Mouse (Mus musculus) gastrocnemius, postnatal 25 days (tissue): ENCODE data around the gene Nprl2. TPM values are rescaled to one million over a fixed set of nuclear protein-coding genes. Genes with fewer than 3 reads are reported as not detected.

Source experiments
- total RNA-seq, 2 experiments: library from RNA; stranded (reverse); gene quantifications; 1 replicate in 1 of 2; 2 replicates in 1 of 2; pipeline ENCODE4 v1.2.3; 2021

The Nprl2 gene
- total RNA-seq, 2 experiments from 2014 or later, result 9.5 to 10.2 TPM

Other genes starting within 250 kb of the Nprl2 start
- gene Cish, start 246.2 kb upstream of the Nprl2 start, total RNA-seq, result 100 to 1,000 TPM in 1 of 2 experiments, 1 to 10 TPM in 1; 2.3 to 100 TPM
- gene Hemk1, start 203.9 kb upstream of the Nprl2 start, total RNA-seq, result 10 to 100 TPM; 12.8 to 15.7 TPM
- gene 6430571L13Rik, start 201.6 kb upstream of the Nprl2 start, total RNA-seq, result 10 to 100 TPM; 34.1 to 44.0 TPM
- under 1 TPM; 0.83 to 0.84 TPM for gene Cacna2d2, start 142.6 kb upstream of the Nprl2 start, total RNA-seq
- 10 to 100 TPM; 14.8 to 15.2 TPM for gene Tmem115, start 8.3 kb upstream of the Nprl2 start, total RNA-seq
- gene Cyb561d2, start within 50 bp of the Nprl2 start, total RNA-seq, result 1 to 10 TPM; 2.0 TPM
- gene Zmynd10, start 5.1 kb downstream of the Nprl2 start, total RNA-seq, result not detected
- 10 to 100 TPM; 10.8 to 12.5 TPM for gene Rassf1, start 9.3 kb downstream of the Nprl2 start, total RNA-seq
- gene Tusc2, start 21.0 kb downstream of the Nprl2 start, total RNA-seq, result 10 to 100 TPM; 30.5 to 31.1 TPM
- 10 to 100 TPM; 12.0 to 15.2 TPM for gene Hyal2, start 25.7 kb downstream of the Nprl2 start, total RNA-seq
- 1 to 10 TPM; 2.2 to 2.3 TPM for gene Hyal1, start 34.7 kb downstream of the Nprl2 start, total RNA-seq
- gene Naa80, start 36.7 kb downstream of the Nprl2 start, total RNA-seq, result 10 to 100 TPM; 10.4 to 13.4 TPM
- under 1 TPM; 0.38 to 0.72 TPM for gene Hyal3, start 38.6 kb downstream of the Nprl2 start, total RNA-seq
- 10 to 100 TPM; 44.2 to 45.3 TPM for gene Ifrd2, start 45.4 kb downstream of the Nprl2 start, total RNA-seq
- gene Sema3b, start 67.0 kb downstream of the Nprl2 start, total RNA-seq, result 10 to 100 TPM; 18.1 to 19.4 TPM
- gene Gnai2, start 93.1 kb downstream of the Nprl2 start, total RNA-seq, result 10 to 100 TPM; 73.2 to 87.6 TPM
- 10 to 100 TPM; 72.1 to 77.5 TPM for gene Slc38a3, start 127.3 kb downstream of the Nprl2 start, total RNA-seq
- not detected for gene Gnat1, start 137.5 kb downstream of the Nprl2 start, total RNA-seq
- gene Sema3f, start 168.2 kb downstream of the Nprl2 start, total RNA-seq, result 1 to 10 TPM; 5.9 to 9.7 TPM
- gene Rbm5, start 228.8 kb downstream of the Nprl2 start, total RNA-seq, result 10 to 100 TPM; 35.3 to 36.6 TPM